Mouse (Mus musculus): ENCODE measurements around the gene Fbf1. TPM values are rescaled to one million over a fixed set of nuclear protein-coding genes. Genes with fewer than 3 reads are reported as not detected.

Gene Fbf1
- polyA plus RNA-seq (2012; rRNA removed), result 150 and 152 TPM in 2 replicates

GRCm38 (mm10) chr11:116167884-116168439, at the start of gene Fbf1:
TSS of gene Fbf1 (minus strand) at chr11:116168166.

GRCm38 (mm10) chr11:116198639-116199531, 30.9 kb upstream of the Fbf1 start, which contains the start of the genes Ten1 and Acox1:
TSS of gene Ten1 (plus strand) at chr11:116198855.
TSS of gene Acox1 (minus strand) at chr11:116199045.

DNA sequence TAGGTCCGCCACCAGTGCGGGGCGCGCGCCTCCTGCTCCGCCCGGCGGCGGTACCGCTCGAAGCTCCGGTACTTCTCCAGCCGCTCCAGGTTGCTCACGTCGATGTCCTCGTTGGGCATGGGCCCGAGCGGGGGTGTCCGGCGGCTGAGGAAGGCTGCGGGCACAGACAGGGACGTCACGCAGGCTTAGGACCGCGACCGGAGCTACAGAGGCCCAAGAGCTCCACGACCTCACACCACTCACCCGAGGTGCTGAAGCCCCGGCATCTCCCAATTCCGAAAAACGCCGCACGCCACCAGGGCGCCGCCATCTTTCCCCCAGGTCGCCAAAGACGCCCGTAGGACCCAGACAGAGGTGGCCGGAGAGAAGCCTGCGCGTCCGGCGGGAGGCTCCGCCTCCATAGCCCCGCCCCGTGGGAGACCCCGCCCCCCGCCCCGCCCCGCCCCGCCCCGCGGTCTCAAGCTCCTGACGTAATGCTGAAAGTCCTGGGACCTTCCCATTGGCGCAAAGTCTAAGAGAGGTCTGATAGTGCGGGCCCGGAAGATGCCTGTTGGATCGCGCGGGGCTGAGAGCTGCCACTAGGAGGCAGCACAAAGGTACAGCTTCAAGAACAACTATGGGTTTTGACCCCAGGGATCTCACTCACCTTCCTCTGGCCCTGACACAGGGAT, 29.4 kb downstream of the Fbf1 start, which contains the start of gene Mrpl38:
Gene Mrpl38 (minus strand): TSS at position 401 of the 671 bp plus-strand sequence.

DNA sequence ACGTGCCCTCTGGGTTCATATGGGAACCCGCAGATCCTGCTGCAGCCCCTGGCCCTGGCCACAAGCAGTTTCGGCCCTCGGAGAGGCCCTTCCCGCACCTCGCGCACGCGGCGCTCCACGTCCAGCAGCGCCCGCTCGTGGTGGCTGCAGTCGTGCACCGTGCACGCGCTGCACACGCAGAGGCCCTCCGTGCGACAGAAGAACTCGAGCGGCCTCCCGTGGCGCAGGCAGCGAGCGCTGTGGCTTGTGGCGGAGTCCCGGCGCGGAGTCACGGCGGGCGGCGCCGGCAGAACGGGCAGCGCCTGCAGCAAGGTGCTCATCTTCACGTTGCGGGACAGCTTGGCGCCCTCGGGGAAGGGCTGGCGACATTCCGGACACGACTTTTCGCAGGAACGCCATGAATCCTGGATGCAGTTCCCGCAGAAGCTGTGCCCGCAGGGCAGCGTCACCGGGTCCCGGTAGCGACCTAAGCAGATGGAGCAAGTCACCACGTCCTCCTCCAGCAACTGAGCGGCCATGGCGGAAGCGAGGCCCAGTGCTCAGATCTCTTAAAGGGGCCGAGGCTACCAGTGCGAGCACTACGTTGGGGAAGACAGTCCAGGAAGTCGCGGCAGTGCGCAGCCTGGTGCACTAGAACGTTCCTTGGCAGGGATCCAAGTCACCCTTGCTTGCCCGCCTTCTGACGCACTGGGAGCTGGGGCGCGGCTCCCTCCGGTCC, 37.3 kb downstream of the Fbf1 start, which contains the start of gene Trim65:
Gene Trim65 (minus strand): TSS at position 641 of the 718 bp plus-strand sequence.

GRCm38 (mm10) chr11:116127156-116127980, 40.6 kb downstream of the Fbf1 start, which contains the start of gene Trim47:
TSS of gene Trim47 (minus strand) at chr11:116127210.

Other genes starting within 250 kb of the Fbf1 start
- 60.5 and 68.3 TPM in 2 replicates for gene Sap30bp, start 234.9 kb downstream of the Fbf1 start, polyA plus RNA-seq (2012; rRNA removed)
- 25.8 and 28.1 TPM in 2 replicates for gene Recql5, start 234.7 kb downstream of the Fbf1 start, polyA plus RNA-seq (2012; rRNA removed)
- gene Itgb4, start 193.5 kb downstream of the Fbf1 start, polyA plus RNA-seq (2012; rRNA removed), result 1.1 and 1.2 TPM in 2 replicates
- 36.4 TPM in 2 replicates for gene Galk1, start 155.4 kb downstream of the Fbf1 start, polyA plus RNA-seq (2012; rRNA removed)
- 867 and 875 TPM in 2 replicates for gene H3f3b, start 140.2 kb downstream of the Fbf1 start, polyA plus RNA-seq (2012; rRNA removed)
- 48.3 and 48.5 TPM in 2 replicates for gene Unk, start 137.8 kb downstream of the Fbf1 start, polyA plus RNA-seq (2012; rRNA removed)
- 0.57 and 0.70 TPM in 2 replicates for gene Unc13d, start 90.2 kb downstream of the Fbf1 start, polyA plus RNA-seq (2012; rRNA removed)
- gene Wbp2, start 81.2 kb downstream of the Fbf1 start, polyA plus RNA-seq (2012; rRNA removed), result 132 and 148 TPM in 2 replicates
- 8.4 and 9.3 TPM in 2 replicates for gene Trim47, start 41.0 kb downstream of the Fbf1 start, polyA plus RNA-seq (2012; rRNA removed)
- 3.0 and 3.3 TPM in 2 replicates for gene Trim65, start 37.0 kb downstream of the Fbf1 start, polyA plus RNA-seq (2012; rRNA removed)
- gene Mrpl38, start 29.3 kb downstream of the Fbf1 start, polyA plus RNA-seq (2012; rRNA removed), result 31.1 and 35.5 TPM in 2 replicates
- 57.2 and 60.7 TPM in 2 replicates for gene Ten1, start 30.7 kb upstream of the Fbf1 start, polyA plus RNA-seq (2012; rRNA removed)
- 89.6 and 91.1 TPM in 2 replicates for gene Acox1, start 30.9 kb upstream of the Fbf1 start, polyA plus RNA-seq (2012; rRNA removed)
- 0.95 and 1.3 TPM in 2 replicates for gene Evpl, start 69.9 kb upstream of the Fbf1 start, polyA plus RNA-seq (2012; rRNA removed)
- 65.6 and 66.3 TPM in 2 replicates for gene Srp68, start 106.1 kb upstream of the Fbf1 start, polyA plus RNA-seq (2012; rRNA removed)
- 0.21 and 0.25 TPM in 2 replicates for gene Galr2, start 112.8 kb upstream of the Fbf1 start, polyA plus RNA-seq (2012; rRNA removed)
- gene Exoc7, start 139.1 kb upstream of the Fbf1 start, polyA plus RNA-seq (2012; rRNA removed), result 83.4 and 97.8 TPM in 2 replicates
- 12.1 and 16.5 TPM in 2 replicates for gene Foxj1, start 167.2 kb upstream of the Fbf1 start, polyA plus RNA-seq (2012; rRNA removed)
- gene Rnf157, start 244.9 kb upstream of the Fbf1 start, polyA plus RNA-seq (2012; rRNA removed), result 82.0 and 88.9 TPM in 2 replicates